Comparison of ENCODE assay signal across 7 mouse cellular contexts in the genomic region with DNA sequence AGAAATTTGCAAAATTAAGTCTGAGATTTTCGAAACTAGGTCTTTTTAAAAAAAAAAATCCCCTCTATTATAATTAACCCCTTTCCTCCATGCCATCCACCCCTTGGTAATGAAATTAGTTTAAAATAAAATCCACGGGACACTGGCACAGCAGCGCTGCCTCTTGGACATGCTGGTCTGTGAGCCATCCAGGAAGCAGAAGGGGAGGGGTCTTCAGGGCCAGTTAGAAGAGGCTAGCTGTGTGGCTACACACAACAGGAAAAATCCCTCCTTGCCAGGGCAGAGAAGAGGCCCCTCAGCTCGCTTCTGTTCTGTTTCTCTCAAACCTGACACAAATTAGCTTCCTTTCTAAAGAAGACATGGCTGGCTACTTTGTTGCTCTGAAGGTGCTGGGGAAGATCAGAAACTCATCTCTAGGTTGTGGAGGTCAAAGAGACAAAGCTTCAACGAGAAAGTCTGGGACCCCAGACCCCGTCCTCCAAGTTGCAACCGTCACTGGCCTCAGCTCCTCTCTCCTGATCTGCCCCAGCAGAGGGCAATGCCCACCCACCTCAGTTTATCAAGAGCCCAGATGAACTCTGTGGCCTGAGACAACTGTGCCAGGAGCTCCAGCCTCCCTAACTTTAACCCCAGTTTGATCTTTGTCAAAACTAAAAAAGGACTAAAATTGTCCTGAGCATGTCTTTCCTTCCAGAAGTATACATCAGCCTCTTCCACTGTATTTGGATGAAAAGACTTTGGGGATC.
DNase-seq lines count a peak whose midpoint lies in the region; ATAC-seq and TF ChIP-seq lines count a peak whose summit lies in the region.

No protein-coding gene starts in this region.

- H3K4me2 ChIP-seq in intestine, postnatal 0 days (replicated peaks; ENCODE audit: low read depth) = no peak overlapping the region

- H3K36me3 ChIP-seq in intestine, postnatal 0 days (ENCODE audit: control insufficient read depth, insufficient read depth) = no peaks in the 10 kb centered on the region

- no peaks in the 10 kb centered on the region for H3K27me3 ChIP-seq in intestine, postnatal 0 days (replicated peaks; ENCODE audit: control insufficient read depth, insufficient read depth, low read length)

- H3K4me3 ChIP-seq in intestine, postnatal 0 days (ENCODE audit: low read depth, low read length) = no peak overlapping the region

- ATAC-seq in erythroblast, adult 5-6 weeks (replicated peaks; ENCODE audit: low FRiP score, poor library complexity, severe bottlenecking) = peak; percentile 56
- no peak; the same call in 1 of the 2 replicates for ATAC-seq in intestine, postnatal 0 days
- peak; percentile 40 for ATAC-seq in megakaryocyte progenitor cell, adult 5-6 weeks (replicated peaks; ENCODE audit: poor library complexity)

- no peaks in the 10 kb centered on the region for H3K9me3 ChIP-seq in intestine, postnatal 0 days (ENCODE audit: control insufficient read depth)

- intact Hi-C loops in left cerebral cortex, postnatal 14 days (cut with DNase I) = loop anchor here (2.0 to 5.0 kb wide), 3 partner anchors 174 to 263 kb away; a partner anchor contains a TSS

- no peak overlapping the region for H3K9ac ChIP-seq in intestine, postnatal 0 days (ENCODE audit: low read depth, low read length)

- no peak overlapping the region for H3K27ac ChIP-seq in intestine, postnatal 0 days (ENCODE audit: low read depth, low read length)

- peak; percentile 30 for DNase-seq in retina, postnatal 1 day
- no peak for DNase-seq in retina, embryonic 14.5 days (ENCODE audit: low spot score)
- DNase-seq in left cerebral cortex, postnatal 14 days (ENCODE audit: low spot score in 2 of 2) = no peak
- no peak for DNase-seq in gastrocnemius, postnatal 4 days (ENCODE audit: low spot score in 2 of 2)

- WGBS in intestine, postnatal 0 days = 63% methylated on average over 7 of the region's 7 CpGs

- no peaks in the 10 kb centered on the region for H3K4me1 ChIP-seq in intestine, postnatal 0 days (replicated peaks; ENCODE audit: control insufficient read depth, insufficient read depth, low read length)

- TF ChIP-seq CTCF in intestine, postnatal 0 days (IDR thresholded peaks at IDR 0.05; ENCODE audit: low read depth) = peak; percentile 68
